Mouse (Mus musculus) kidney, postnatal 0 days (tissue): ENCODE measurements around the gene Skap2. TPM values are rescaled to one million over a fixed set of nuclear protein-coding genes. Genes with fewer than 3 reads are reported as not detected.

Experiments
- ATAC-seq: fragments of 200-750 bp; cut with Nextera tagmentation; replicated peaks from 2 replicates; pipeline ENCODE4 v1.8.0; 2017; ENCODE audit warnings: low read depth, moderate number of reproducible peaks, moderate TSS enrichment, moderate library complexity; ENCODE audit not compliant: low FRiP score
- DNase-seq: peaks from one replicate; pipeline ENCODE4 v3.0.0-alpha.2; 2016; ENCODE audit warnings: low spot score
- H3K27ac ChIP-seq: fragments of 300-500 bp; sonication (generic); 2 replicates; pipeline ENCODE4 v1.5.1; 2014; ENCODE audit warnings: mild to moderate bottlenecking
- H3K27me3 ChIP-seq: fragments of 300-500 bp; sonication (generic); 2 replicates; pipeline ENCODE4 v1.6.1; 2014; ENCODE audit warnings: low read length, mixed read lengths; ENCODE audit not compliant: insufficient read depth
- H3K36me3 ChIP-seq: fragments of 300-500 bp; sonication (generic); 2 replicates; pipeline ENCODE4 v1.6.1; 2014; ENCODE audit warnings: low read length, mixed read lengths; ENCODE audit not compliant: insufficient read depth
- H3K4me1 ChIP-seq: fragments of 300-500 bp; sonication (generic); replicated peaks from 2 replicates; pipeline ENCODE4 v1.6.1; 2014; ENCODE audit warnings: antibody characterized with exemption, low read length, mixed read lengths; ENCODE audit not compliant: insufficient read depth
- H3K4me2 ChIP-seq: fragments of 300-500 bp; sonication (generic); 2 replicates; pipeline ENCODE4 v1.6.1; 2014; ENCODE audit warnings: mild to moderate bottlenecking, low read length, moderate library complexity, mixed read lengths
- H3K4me3 ChIP-seq: fragments of 300-500 bp; sonication (generic); replicated peaks from 2 replicates; pipeline ENCODE4 v1.5.1; 2014; ENCODE audit warnings: low read depth, low read length
- H3K9ac ChIP-seq: fragments of 300-500 bp; sonication (generic); 2 replicates; pipeline ENCODE4 v1.6.1; 2014; ENCODE audit warnings: low read depth, low read length
- H3K9me3 ChIP-seq: fragments of 300-500 bp; sonication (generic); replicated peaks from 2 replicates; pipeline ENCODE4 v1.6.1; 2016; ENCODE audit warnings: low read length, inconsistent platforms, mixed read lengths
- CTCF ChIP-seq: IDR thresholded peaks from 2 replicates; pipeline ENCODE4 v1.5.1; 2016; ENCODE audit warnings: antibody characterized with exemption, low read depth, mild to moderate bottlenecking, moderate library complexity
- WGBS: fragments of 180-500 bp; shearing (Covaris S2); extraction: QIAGEN DNeasy Blood & Tissue Kit; methylation state at CpG from one replicate; pipeline ENCODE4 v1.1.7; 2014; 5-methylcytosine and 5-hydroxymethylcytosine counted together
- polyA plus RNA-seq: library from polyadenylated mRNA; unstranded; fragments of >200 nt; fragmentation: Nextera tagmentation; extraction: Ambion mirVana; gene quantifications from 2 replicates; pipeline ENCODE4 v1.2.1, GENCODE M21; 2015

Gene Skap2
- polyA plus RNA-seq, 1 experiment from 2014 or later = 35.6 TPM

GRCm38 (mm10) chr6:52005963-52006648 is 6.2 kb downstream of the Skap2 start:
- Histone ChIP-seq H3K4me1 (peaks cover 8% of the 10 kb centered on the region; the same call in 1 of the 2 replicates), H3K36me3 (no peaks in the 10 kb centered on the region), H3K9ac (peak overlapping the region; percentile 49; the same call in 1 of the 2 replicates), H3K27ac (peak overlapping the region; percentile 20; the same call in 1 of the 2 replicates), H3K4me2 (peak overlapping the region; percentile 60), H3K4me3 (peak overlapping the region; percentile 27), H3K9me3 (no peaks in the 10 kb centered on the region), H3K27me3 (0 out of 2 replicates have a peak, but pooled peaks cover 3% of the 10 kb centered on the region)
- no peak for ATAC-seq
- peak; percentile 52 for DNase-seq
- TF ChIP-seq CTCF = no peak
- WGBS = 13% methylated on average over 19 of the region's 19 CpGs

- TF ChIP-seq CTCF = no peak
- DNase-seq (peak; percentile 39), ATAC-seq (no peak)
- Histone ChIP-seq H3K9ac (peak overlapping the region; percentile 49; the same call in 1 of the 2 replicates), H3K9me3 (no peaks in the 10 kb centered on the region), H3K27me3 (0 out of 2 replicates have a peak, but pooled peaks cover 3% of the 10 kb centered on the region), H3K27ac (no peak overlapping the region), H3K36me3 (no peaks in the 10 kb centered on the region), H3K4me1 (peaks cover 8% of the 10 kb centered on the region; the same call in 1 of the 2 replicates), H3K4me3 (peak overlapping the region; percentile 27), H3K4me2 (peak overlapping the region; percentile 60)
- 30% methylated on average over 8 of the region's 8 CpGs for WGBS
These were observed 6.8 kb downstream of the Skap2 start for GRCm38 (mm10) chr6:52005616-52005962.

GRCm38 (mm10) chr6:52004995-52005394 is 7.4 kb downstream of the Skap2 start:
- no peak overlapping the region for H3K4me3 ChIP-seq
- 56% methylated on average over 3 of the region's 3 CpGs for WGBS
- no peaks in the 10 kb centered on the region for H3K9me3 ChIP-seq
- TF ChIP-seq CTCF = no peak
- H3K36me3 ChIP-seq = no peaks in the 10 kb centered on the region
- H3K4me1 ChIP-seq = peaks cover 8% of the 10 kb centered on the region; the same call in 1 of the 2 replicates
- no peak overlapping the region for H3K9ac ChIP-seq
- peak overlapping the region; percentile 19; the same call in 1 of the 2 replicates for H3K4me2 ChIP-seq
- H3K27ac ChIP-seq = no peak overlapping the region
- DNase-seq = peak; percentile 18
- no peak for ATAC-seq
- H3K27me3 ChIP-seq = 0 out of 2 replicates have a peak, but pooled peaks cover 3% of the 10 kb centered on the region

GRCm38 (mm10) chr6:52002676-52003075 is 9.7 kb downstream of the Skap2 start:
- Histone ChIP-seq H3K27me3 (0 out of 2 replicates have a peak, but pooled peaks cover 3% of the 10 kb centered on the region), H3K4me2 (0 out of 2 replicates have a peak overlapping the region, but pooled peaks have one; percentile 1), H3K9ac (no peak overlapping the region), H3K27ac (no peak overlapping the region), H3K36me3 (no peaks in the 10 kb centered on the region), H3K4me1 (peaks cover 8% of the 10 kb centered on the region; the same call in 1 of the 2 replicates), H3K9me3 (no peaks in the 10 kb centered on the region), H3K4me3 (no peak overlapping the region)
- peak; percentile 72 for TF ChIP-seq CTCF
- ATAC-seq = no peak
- DNase-seq = peak; percentile 94
- 17% methylated on average over 8 of the region's 8 CpGs for WGBS

GRCm38 (mm10) chr6:51999157-51999478 is 13.2 kb downstream of the Skap2 start:
- Histone ChIP-seq H3K9me3 (no peaks in the 10 kb centered on the region), H3K9ac (no peak overlapping the region), H3K4me1 (no peaks in the 10 kb centered on the region), H3K36me3 (no peaks in the 10 kb centered on the region), H3K4me2 (no peak overlapping the region), H3K4me3 (no peak overlapping the region), H3K27ac (no peak overlapping the region), H3K27me3 (no peaks in the 10 kb centered on the region)
- 53% methylated on average over 4 of the region's 4 CpGs for WGBS
- ATAC-seq (no peak), DNase-seq (no peak)
- no peak for TF ChIP-seq CTCF

GRCm38 (mm10) chr6:51998409-51999156 is 13.8 kb downstream of the Skap2 start:
- Histone ChIP-seq H3K4me2 (no peak overlapping the region), H3K27ac (no peak overlapping the region), H3K27me3 (no peaks in the 10 kb centered on the region), H3K9me3 (no peaks in the 10 kb centered on the region), H3K9ac (no peak overlapping the region), H3K36me3 (no peaks in the 10 kb centered on the region), H3K4me3 (no peak overlapping the region), H3K4me1 (no peaks in the 10 kb centered on the region)
- DNase-seq (peak; percentile 89), ATAC-seq (no peak)
- whole genome bisulfite sequencing = 35% methylated on average over 7 of the region's 7 CpGs
- peak; percentile 80 for TF ChIP-seq CTCF
